Mouse (Mus musculus): ENCODE data around the gene Plac8.

Gene Plac8

GRCm38 (mm10) chr5:100572069-100572468 is at the start of gene Plac8:
TSS of gene Plac8 (minus strand) at chr5:100572245.
- no peak for DNase-seq (ENCODE audit: low read depth in 2 of 2, low spot score in 2 of 2)

- peak in 1 of 2 experiments; percentile 21 for DNase-seq (ENCODE audit: low read depth in 2 of 2, low spot score in 2 of 2)
Observed at GRCm38 (mm10) chr5:100620952-100621351, 48.9 kb upstream of the Plac8 start.

GRCm38 (mm10) chr5:100619586-100620275 is 47.7 kb upstream of the Plac8 start:
- DNase-seq (ENCODE audit: low read depth in 2 of 2, low spot score in 2 of 2): no peak

GRCm38 (mm10) chr5:100613896-100614768 is 42.1 kb upstream of the Plac8 start:
- no peak for DNase-seq (ENCODE audit: low read depth in 2 of 2, low spot score in 2 of 2)

GRCm38 (mm10) chr5:100607868-100608267 is 35.8 kb upstream of the Plac8 start:
- no peak for DNase-seq (ENCODE audit: low read depth in 2 of 2, low spot score in 2 of 2)

- DNase-seq (ENCODE audit: low read depth in 2 of 2, low spot score in 2 of 2): no peak
Observed at GRCm38 (mm10) chr5:100607090-100607762, 35.2 kb upstream of the Plac8 start.

- no peak for DNase-seq (ENCODE audit: low read depth in 2 of 2, low spot score in 2 of 2)
Observed at GRCm38 (mm10) chr5:100605828-100606229, 33.8 kb upstream of the Plac8 start.

- DNase-seq (ENCODE audit: low read depth in 2 of 2, low spot score in 2 of 2): no peak
Observed at GRCm38 (mm10) chr5:100604061-100604460, 32.0 kb upstream of the Plac8 start.

GRCm38 (mm10) chr5:100601864-100602263 is 29.8 kb upstream of the Plac8 start:
- DNase-seq (ENCODE audit: low read depth in 2 of 2, low spot score in 2 of 2): no peak

- DNase-seq (ENCODE audit: low read depth in 2 of 2, low spot score in 2 of 2): no peak
Observed at GRCm38 (mm10) chr5:100598961-100599463, 27.0 kb upstream of the Plac8 start.

- peak in 1 of 2 experiments; percentile 31 for DNase-seq (ENCODE audit: low read depth in 2 of 2, low spot score in 2 of 2)
Observed at GRCm38 (mm10) chr5:100597886-100598485, 25.9 kb upstream of the Plac8 start.

GRCm38 (mm10) chr5:100595999-100596398 is 24.0 kb upstream of the Plac8 start:
- no peak for DNase-seq (ENCODE audit: low read depth in 2 of 2, low spot score in 2 of 2)

- no peak for DNase-seq (ENCODE audit: low read depth in 2 of 2, low spot score in 2 of 2)
Observed at GRCm38 (mm10) chr5:100594803-100595467, 22.9 kb upstream of the Plac8 start.

- no peak for DNase-seq (ENCODE audit: low read depth in 2 of 2, low spot score in 2 of 2)
Observed at GRCm38 (mm10) chr5:100590505-100590904, 18.5 kb upstream of the Plac8 start.

- no peak for DNase-seq (ENCODE audit: low read depth in 2 of 2, low spot score in 2 of 2)
Observed at GRCm38 (mm10) chr5:100587626-100588025, 15.6 kb upstream of the Plac8 start.

- no peak for DNase-seq (ENCODE audit: low read depth in 2 of 2, low spot score in 2 of 2)
Observed at GRCm38 (mm10) chr5:100587136-100587535, 15.1 kb upstream of the Plac8 start.

- no peak for DNase-seq (ENCODE audit: low read depth in 2 of 2, low spot score in 2 of 2)
Observed at GRCm38 (mm10) chr5:100585657-100586056, 13.6 kb upstream of the Plac8 start.

- DNase-seq (ENCODE audit: low read depth in 2 of 2, low spot score in 2 of 2): peak; percentile 66 to 70
Observed at GRCm38 (mm10) chr5:100585206-100585644, 13.2 kb upstream of the Plac8 start.

- no peak for DNase-seq (ENCODE audit: low read depth in 2 of 2, low spot score in 2 of 2)
Observed at GRCm38 (mm10) chr5:100583066-100583465, 11.0 kb upstream of the Plac8 start.

GRCm38 (mm10) chr5:100582435-100582826 is 10.4 kb upstream of the Plac8 start:
- no peak for DNase-seq (ENCODE audit: low read depth in 2 of 2, low spot score in 2 of 2)

Measured in CD8-positive naive resting alpha-beta T cell, adult 2 months (primary cell).